Mouse (Mus musculus): ENCODE measurements around the gene Wdr49.
"Not testable (repeated sequence)": the region's sequence is repeated elsewhere in the genome, so short reads cannot be mapped to it uniquely, and the experiment has no call there.

The Wdr49 gene

DNA sequence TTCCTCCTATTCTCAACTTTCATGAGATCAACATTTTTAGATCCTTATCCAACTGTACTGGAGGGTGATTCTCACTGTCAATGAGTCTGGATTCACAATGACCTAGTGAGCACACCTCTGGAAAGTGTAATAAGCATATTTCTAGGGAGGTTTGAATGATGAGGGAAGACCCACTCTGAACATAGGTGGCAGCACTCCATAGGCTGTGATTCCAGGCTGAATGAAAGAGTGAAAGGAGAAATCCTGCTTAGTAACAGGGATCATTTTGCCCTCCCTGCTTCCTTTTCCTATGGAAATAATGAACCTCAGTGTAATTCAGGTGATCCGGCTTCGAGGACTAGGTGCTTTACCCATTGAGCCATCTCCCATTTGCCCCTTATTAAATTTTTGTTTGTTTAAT lies 180.9 kb downstream of the Wdr49 start:
- no peak for DNase-seq (ENCODE audit: low spot score)

DNA sequence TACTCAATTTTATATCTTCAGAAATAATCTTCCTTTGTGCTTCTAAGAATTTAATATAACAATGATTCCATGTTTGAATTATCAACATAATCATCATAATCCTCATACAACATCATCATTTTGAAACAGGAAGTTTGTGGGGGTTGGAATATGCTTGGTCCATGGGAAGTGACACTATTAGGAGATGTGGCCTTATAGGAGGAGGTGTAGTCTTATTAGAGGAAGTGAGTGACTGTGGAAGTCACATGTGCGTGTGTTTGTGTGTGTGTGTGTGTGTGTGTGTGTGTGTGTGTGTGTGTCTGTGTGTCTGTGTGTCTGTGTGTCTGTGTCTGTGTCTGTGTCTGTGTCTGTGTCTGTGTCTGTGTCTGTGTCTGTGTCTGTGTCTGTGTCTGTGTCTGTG lies 182.5 kb downstream of the Wdr49 start:
- DNase-seq (ENCODE audit: low spot score), result not testable (repeated sequence)

DNA sequence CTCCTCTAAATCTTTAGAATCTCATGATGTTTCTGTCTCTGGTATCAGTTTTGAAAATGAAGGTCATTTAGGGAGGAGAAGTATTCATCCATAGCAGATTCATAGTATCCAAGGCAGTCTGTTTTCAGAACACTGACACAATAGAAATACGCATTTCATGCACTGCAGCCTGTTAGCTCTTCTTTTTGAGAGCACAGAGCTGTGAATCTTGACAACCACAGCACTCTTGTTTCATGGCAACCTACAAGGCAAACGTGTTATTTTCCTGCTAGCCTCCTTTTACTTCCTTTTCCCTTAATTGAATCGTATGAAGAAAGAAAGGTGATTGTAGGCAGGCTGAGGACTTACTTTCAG lies 184.2 kb downstream of the Wdr49 start:
- DNase-seq (ENCODE audit: low spot score), result no peak

DNA sequence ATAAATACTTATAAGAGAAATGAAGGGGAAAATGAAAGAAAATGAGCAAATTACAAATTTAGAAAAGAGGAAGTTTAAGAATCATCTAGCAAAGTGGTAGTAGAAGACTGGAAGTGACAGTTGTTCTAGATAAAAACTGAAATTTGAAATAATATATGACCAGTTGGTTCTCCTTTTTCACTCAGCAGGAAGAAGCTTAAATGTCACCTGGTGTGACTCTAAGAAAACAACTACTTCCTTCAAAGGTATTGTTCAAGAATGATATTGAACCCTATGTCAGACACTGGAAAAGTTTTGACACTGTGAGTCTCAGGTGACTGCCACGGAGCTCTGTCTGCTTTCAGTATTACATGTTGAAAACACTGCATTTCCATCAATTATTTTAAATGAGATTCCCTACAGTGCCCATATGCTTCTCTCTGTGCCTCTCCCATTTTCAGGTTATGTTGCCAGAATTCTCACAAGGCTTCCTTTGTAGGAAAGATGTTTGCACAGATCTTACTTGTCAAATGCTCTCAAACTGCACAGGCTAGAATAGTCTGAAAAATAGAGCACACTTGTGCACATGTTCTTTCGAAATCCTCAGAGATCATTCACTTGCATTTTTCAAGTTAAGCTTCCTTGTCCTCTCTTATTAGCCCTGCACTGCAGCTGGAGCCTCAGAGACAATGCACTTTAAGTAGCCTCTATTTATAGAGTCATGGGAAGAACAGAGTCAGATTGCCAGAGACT lies 184.8 kb downstream of the Wdr49 start:
- no peak for DNase-seq (ENCODE audit: low spot score)

DNA sequence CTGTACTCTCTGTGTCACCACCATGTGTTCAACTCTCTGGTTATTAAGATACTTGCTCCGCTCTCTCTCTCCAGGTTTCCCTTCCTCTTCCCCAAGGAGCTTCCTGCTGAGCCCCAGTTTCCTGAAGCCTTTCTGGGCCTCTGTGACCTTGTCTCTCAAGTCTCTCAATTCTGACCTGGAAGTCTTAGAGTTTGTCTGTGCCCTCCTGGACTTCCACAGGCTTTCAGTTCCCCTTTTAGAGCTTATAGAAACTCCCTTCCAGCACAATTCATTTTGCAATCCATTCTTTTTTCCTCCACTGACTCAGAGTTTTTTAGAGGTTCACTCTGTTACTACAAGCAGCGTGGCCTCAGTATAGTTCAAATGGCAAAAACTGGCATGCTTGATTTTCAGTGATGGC lies 188.7 kb downstream of the Wdr49 start:
- no peak for DNase-seq (ENCODE audit: low spot score)

DNA sequence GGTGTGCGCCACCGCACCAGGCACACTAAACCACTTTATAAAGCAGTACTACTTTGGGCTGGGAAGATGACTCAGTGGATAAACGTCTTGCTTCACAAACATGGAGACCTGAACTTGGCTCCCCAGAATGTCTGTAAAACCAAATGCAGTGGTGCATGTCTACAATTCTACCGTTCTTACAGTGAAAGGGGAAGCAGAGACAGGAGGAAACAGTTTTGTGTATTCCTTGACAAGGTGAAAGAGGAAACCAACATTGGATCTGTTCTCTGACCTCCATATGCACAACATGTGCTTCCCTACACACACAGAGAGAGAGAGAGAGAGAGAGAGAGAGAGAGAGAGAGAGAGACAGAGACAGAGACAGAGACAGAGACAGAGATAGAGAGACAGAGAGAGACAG lies 204.5 kb downstream of the Wdr49 start:
- DNase-seq (ENCODE audit: low spot score), result no peak

DNA sequence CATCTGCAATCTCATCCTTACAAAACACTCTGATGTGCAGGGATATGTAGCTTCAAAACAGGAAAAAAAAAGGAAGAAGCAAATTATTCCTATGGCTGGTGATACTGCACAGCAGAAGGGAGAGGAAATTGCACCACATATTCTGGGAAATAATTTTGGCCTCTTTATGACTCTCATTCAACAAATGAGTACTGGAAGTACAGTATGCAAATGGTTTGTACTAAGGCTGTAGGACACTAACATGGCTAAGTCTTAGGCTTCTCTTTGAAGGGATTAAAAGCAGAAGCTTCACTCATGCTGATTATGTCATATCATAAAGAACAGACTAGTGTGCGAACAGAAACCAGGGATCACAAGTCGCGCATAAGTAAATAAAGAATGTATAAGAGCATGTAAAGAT lies 205.4 kb downstream of the Wdr49 start:
- DNase-seq (ENCODE audit: low spot score), result no peak

DNA sequence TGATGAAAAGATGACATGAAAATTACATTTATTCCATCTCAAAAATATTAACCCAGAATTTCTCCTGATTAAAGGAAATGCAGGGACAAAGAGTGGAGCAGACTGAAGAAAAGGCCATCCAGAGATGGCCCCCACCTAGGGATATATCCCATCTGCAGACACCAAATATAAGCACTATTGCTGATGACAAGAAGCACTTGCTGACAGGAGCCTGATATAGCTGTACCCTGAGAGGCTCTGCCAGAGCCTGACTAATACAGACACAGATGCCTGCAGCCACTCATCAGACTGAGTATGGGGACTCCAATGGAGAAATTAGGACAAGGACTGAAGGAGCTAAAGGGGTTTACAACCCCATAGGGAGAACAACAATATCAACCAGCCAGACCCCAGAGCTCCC lies 206.8 kb downstream of the Wdr49 start:
- no peak for DNase-seq (ENCODE audit: low spot score)

DNA sequence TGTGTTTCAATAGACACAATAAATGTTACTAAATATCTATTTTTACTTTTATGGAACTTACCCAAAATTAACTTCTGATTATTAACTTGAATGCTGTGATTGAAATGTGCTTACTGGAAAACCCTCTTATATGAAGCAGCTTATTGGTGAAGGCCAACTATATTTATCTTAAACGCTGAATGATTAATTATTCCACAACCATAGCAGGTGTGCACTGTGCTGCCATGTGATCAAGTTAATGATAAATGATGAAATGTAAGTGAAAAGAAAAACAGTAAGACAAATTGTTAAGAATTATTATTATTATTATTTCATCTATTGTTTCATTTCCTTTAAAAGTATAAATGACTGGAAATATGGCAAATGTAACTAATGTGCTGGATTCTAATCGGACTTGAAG lies 212.0 kb downstream of the Wdr49 start, which contains the start of gene Serpini2:
TSS of gene Serpini2 (minus strand) at position 101 of the 400 bp plus-strand sequence.
- no peak for DNase-seq (ENCODE audit: low spot score)

DNA sequence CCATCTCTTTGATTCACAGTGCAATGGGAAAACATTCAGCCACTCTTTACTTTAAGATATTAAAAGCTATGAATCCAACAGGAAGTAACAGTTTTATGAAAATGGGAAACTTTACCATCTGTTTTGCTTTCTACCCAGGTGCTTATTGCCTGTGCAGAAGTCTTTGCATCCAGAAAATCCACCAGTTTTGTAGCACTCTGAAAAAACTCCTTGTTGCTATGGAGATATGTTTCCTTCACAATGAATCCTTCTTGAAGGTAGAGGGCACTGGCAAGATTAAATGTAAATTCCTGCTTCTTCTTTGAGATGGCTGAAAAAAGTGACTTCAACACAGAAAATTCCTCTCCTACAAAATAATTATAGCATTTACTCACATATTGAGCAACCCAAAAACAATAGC lies 222.6 kb downstream of the Wdr49 start:
- DNase-seq (ENCODE audit: low spot score), result no peak

All from c-Kit-positive CD71-positive TER-119-positive erythroid progenitor cells, embryonic 14.5 days (primary cell).